Mouse (Mus musculus) stomach, postnatal 0 days (tissue): Measurements from ENCODE around the gene Lcn5. TPM values are rescaled to one million over a fixed set of nuclear protein-coding genes. Genes with fewer than 3 reads are reported as not detected.

Experiments
- ATAC-seq: fragments of 200-750 bp; cut with Nextera tagmentation; 2 replicates; pipeline ENCODE4 v1.8.0; 2017; ENCODE audit not compliant: low FRiP score, low TSS enrichment
- DNase-seq: peaks from one replicate; pipeline ENCODE4 v3.0.0-alpha.2; 2016; ENCODE audit warnings: low spot score
- H3K27ac ChIP-seq: fragments of 300-500 bp; sonication (generic); replicated peaks from 2 replicates; pipeline ENCODE4 v1.5.1; 2014; ENCODE audit warnings: mild to moderate bottlenecking, control low read depth
- H3K27me3 ChIP-seq: fragments of 300-500 bp; sonication (generic); 2 replicates; pipeline ENCODE4 v1.6.1; 2014; ENCODE audit warnings: low read length; ENCODE audit not compliant: control insufficient read depth, insufficient read depth
- H3K36me3 ChIP-seq: fragments of 300-500 bp; sonication (generic); 2 replicates; pipeline ENCODE4 v1.6.1; 2014; ENCODE audit warnings: low read length, mixed read lengths; ENCODE audit not compliant: control insufficient read depth, insufficient read depth
- H3K4me1 ChIP-seq: fragments of 300-500 bp; sonication (generic); replicated peaks from 2 replicates; pipeline ENCODE4 v1.6.1; 2014; ENCODE audit warnings: antibody characterized with exemption; ENCODE audit not compliant: control insufficient read depth, insufficient read depth
- H3K4me2 ChIP-seq: fragments of 300-500 bp; sonication (generic); replicated peaks from 2 replicates; pipeline ENCODE4 v1.6.1; 2014; ENCODE audit warnings: low read depth, mild to moderate bottlenecking, control low read depth, moderate library complexity
- H3K4me3 ChIP-seq: fragments of 300-500 bp; sonication (generic); 2 replicates; pipeline ENCODE4 v1.5.1; 2014; ENCODE audit warnings: low read depth, low read length, control low read depth
- H3K9ac ChIP-seq: fragments of 300-500 bp; sonication (generic); 2 replicates; pipeline ENCODE4 v1.6.1; 2014; ENCODE audit warnings: mild to moderate bottlenecking, low read length, control low read depth, mixed read lengths
- H3K9me3 ChIP-seq: fragments of 300-500 bp; sonication (generic); 2 replicates; pipeline ENCODE4 v1.6.1; 2016; ENCODE audit warnings: low read length; ENCODE audit not compliant: control insufficient read depth
- CTCF ChIP-seq: IDR thresholded peaks from 2 replicates; pipeline ENCODE4 v1.5.1; 2016; ENCODE audit warnings: antibody characterized with exemption, low read depth, mild to moderate bottlenecking, moderate library complexity
- EP300 ChIP-seq: optimal IDR thresholded peaks from 2 replicates; pipeline ENCODE3; 2016; ENCODE audit warnings: antibody characterized with exemption
- WGBS: fragments of 180-500 bp; shearing (Covaris S2); extraction: QIAGEN DNeasy Blood & Tissue Kit; methylation state at CpG from one replicate; pipeline ENCODE4 v1.1.7; 2014; 5-methylcytosine and 5-hydroxymethylcytosine counted together
- polyA plus RNA-seq: library from polyadenylated mRNA; unstranded; fragments of >200 nt; fragmentation: Nextera tagmentation; extraction: Ambion mirVana; gene quantifications from 2 replicates; pipeline ENCODE4 v1.2.1, GENCODE M21; 2015

The Lcn5 gene
- polyA plus RNA-seq, 1 experiment from 2014 or later: not detected

DNA sequence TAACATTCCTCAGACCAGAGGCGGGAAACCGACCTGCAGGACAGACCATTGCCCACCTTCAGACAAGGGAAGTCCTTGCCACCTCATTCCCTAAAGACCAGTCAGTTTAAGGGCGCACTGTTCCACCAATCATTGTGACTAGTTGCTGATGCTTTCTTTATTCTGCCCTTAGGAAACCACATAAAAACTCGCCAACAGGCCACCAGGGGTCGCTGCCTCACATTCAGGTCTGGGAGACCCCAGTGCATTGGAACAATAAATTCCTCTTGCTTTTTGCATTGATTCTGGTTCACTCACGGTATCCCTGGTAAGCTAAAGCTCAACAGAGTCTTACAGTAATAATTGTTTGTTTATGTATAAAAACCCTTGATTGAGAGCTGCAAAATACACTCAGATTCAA, 17.9 kb upstream of the Lcn5 start:
- no peaks in the 10 kb centered on the region for H3K36me3 ChIP-seq
- H3K27me3 ChIP-seq: no peaks in the 10 kb centered on the region
- H3K4me2 ChIP-seq: no peak overlapping the region
- no peaks in the 10 kb centered on the region for H3K9me3 ChIP-seq
- WGBS: 20% methylated on average over 6 of the region's 6 CpGs
- ATAC-seq (no peak), DNase-seq (peak; percentile 51)
- no peak overlapping the region for H3K4me3 ChIP-seq
- H3K9ac ChIP-seq: no peak overlapping the region
- no peaks in the 10 kb centered on the region for H3K4me1 ChIP-seq
- no peak for TF ChIP-seq EP300
- peak; percentile 77 for TF ChIP-seq CTCF
- H3K27ac ChIP-seq: no peak overlapping the region

DNA sequence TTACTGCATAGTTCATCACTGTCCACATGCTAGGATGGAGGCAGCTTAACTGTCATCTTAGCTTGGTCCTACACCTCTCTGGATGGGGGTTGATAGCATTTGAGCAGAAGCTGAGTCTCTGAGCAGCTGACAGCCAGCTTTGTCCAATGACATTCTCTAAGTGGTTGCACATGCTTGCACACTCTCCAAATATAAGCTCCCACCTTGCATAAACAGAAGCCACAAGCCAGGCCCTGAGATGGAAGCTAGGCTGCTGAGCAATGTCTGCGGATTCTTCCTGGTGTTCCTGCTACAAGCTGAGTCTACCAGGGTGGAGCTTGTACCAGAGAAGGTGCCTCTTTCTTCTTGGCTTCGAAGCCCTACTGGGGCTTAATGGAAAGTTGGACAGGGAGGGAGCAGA, 4.8 kb upstream of the Lcn5 start, which contains the start of gene Lcn8:
Lcn8 (plus strand) TSS at position 219 of the 400 bp plus-strand sequence.
- H3K36me3 ChIP-seq: no peaks in the 10 kb centered on the region
- ATAC-seq (peak; percentile 59; the same call in 1 of the 2 replicates), DNase-seq (no peak)
- no peaks in the 10 kb centered on the region for H3K9me3 ChIP-seq
- no peaks in the 10 kb centered on the region for H3K27me3 ChIP-seq
- no peak for TF ChIP-seq EP300
- TF ChIP-seq CTCF: no peak
- H3K4me1 ChIP-seq: no peaks in the 10 kb centered on the region
- no peak within 1 kb of the TSS for H3K9ac ChIP-seq
- 72% methylated on average over 2 of the region's 2 CpGs for WGBS
- no peak within 1 kb of the TSS for H3K4me3 ChIP-seq
- no peak within 1 kb of the TSS for H3K4me2 ChIP-seq
- H3K27ac ChIP-seq: no peak within 1 kb of the TSS

- Histone ChIP-seq H3K4me1 (no peaks in the 10 kb centered on the region), H3K9ac (no peak overlapping the region), H3K9me3 (no peaks in the 10 kb centered on the region), H3K27ac (no peak overlapping the region), H3K4me3 (no peak overlapping the region), H3K27me3 (no peaks in the 10 kb centered on the region), H3K4me2 (no peak overlapping the region), H3K36me3 (no peaks in the 10 kb centered on the region)
- WGBS: 52% methylated on average over 1 of the region's 1 CpGs
- DNase-seq (no peak), ATAC-seq (no peak)
- no peak for TF ChIP-seq EP300
- TF ChIP-seq CTCF: no peak
Observed at GRCm38 (mm10) chr2:25654502-25654901, 3.2 kb upstream of the Lcn5 start.

DNA sequence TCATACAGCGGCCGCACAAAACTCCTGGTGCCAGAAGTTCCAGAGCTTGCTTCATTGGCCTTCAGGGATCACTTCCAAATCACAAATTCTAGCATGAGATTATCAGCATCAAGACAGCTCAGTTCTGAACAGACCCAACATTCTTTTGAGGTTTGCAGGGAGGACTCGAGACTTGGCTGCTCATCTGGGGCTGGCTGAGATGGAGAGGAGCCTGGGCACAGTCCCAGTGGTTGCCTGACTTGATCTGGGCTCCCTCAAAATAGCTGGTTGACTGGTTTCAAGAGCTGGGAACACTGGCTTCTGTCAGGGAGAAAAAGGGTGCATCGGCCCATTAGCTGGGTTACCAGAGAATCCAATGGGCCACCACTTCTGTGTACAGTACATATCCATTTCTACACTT, 1.1 kb upstream of the Lcn5 start:
- no peak overlapping the region for H3K4me2 ChIP-seq
- TF ChIP-seq EP300 (no peak), CTCF (no peak)
- H3K9ac ChIP-seq: no peak overlapping the region
- H3K4me3 ChIP-seq: no peak overlapping the region
- H3K27me3 ChIP-seq: no peaks in the 10 kb centered on the region
- H3K9me3 ChIP-seq: no peaks in the 10 kb centered on the region
- ATAC-seq (no peak), DNase-seq (no peak)
- H3K27ac ChIP-seq: no peak overlapping the region
- no peaks in the 10 kb centered on the region for H3K36me3 ChIP-seq
- WGBS: 63% methylated on average over 4 of the region's 4 CpGs
- H3K4me1 ChIP-seq: no peaks in the 10 kb centered on the region

DNA sequence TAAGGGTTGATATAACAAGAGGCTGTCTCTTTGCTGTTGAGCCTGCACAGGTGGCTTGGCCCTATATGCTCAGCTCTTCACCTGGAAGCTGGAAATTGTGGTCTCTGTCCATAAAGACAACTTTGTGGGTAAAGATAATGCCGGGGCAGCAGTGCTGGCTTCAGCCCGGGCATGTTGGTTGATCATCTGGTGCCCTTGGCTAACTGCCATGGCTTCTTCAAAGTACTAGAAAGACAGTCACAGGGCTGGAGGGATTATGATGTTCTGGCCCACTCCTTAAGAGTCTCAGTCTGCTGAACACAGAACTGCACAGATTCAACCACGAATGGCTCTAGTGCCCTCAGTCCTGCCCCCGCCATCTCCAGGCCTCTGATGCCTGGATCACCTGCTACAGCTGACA, 506 bp upstream of the Lcn5 start:
- 72% methylated on average over 4 of the region's 4 CpGs for WGBS
- ATAC-seq (no peak), DNase-seq (no peak)
- Histone ChIP-seq H3K9me3 (no peaks in the 10 kb centered on the region), H3K4me2 (no peak overlapping the region), H3K27me3 (no peaks in the 10 kb centered on the region), H3K36me3 (no peaks in the 10 kb centered on the region), H3K9ac (no peak overlapping the region), H3K27ac (no peak overlapping the region), H3K4me3 (no peak overlapping the region), H3K4me1 (no peaks in the 10 kb centered on the region)
- TF ChIP-seq CTCF: no peak
- no peak for TF ChIP-seq EP300

GRCm38 (mm10) chr2:25660279-25660678, 2.5 kb downstream of the Lcn5 start:
- DNase-seq (no peak), ATAC-seq (no peak)
- WGBS: 85% methylated on average over 8 of the region's 8 CpGs

More at GRCm38 (mm10) chr2:25660279-25660678, 2.5 kb downstream of the Lcn5 start:
- TF ChIP-seq EP300 (no peak), CTCF (no peak)
- Histone ChIP-seq H3K4me3 (no peak overlapping the region), H3K27me3 (no peaks in the 10 kb centered on the region), H3K9me3 (no peaks in the 10 kb centered on the region), H3K4me2 (no peak overlapping the region), H3K36me3 (no peaks in the 10 kb centered on the region), H3K9ac (no peak overlapping the region), H3K4me1 (no peaks in the 10 kb centered on the region), H3K27ac (no peak overlapping the region)
